Mouse (Mus musculus) midbrain, embryonic 15.5 days (tissue): ENCODE measurements around the gene Clptm1. TPM values are rescaled to one million over a fixed set of nuclear protein-coding genes. Genes with fewer than 3 reads are reported as not detected.
"Not testable (repeated sequence)": the region's sequence is repeated elsewhere in the genome, so short reads cannot be mapped to it uniquely, and the experiment has no call there.

Experiments used
- ATAC-seq: fragments of 200-750 bp; cut with Nextera tagmentation; replicated peaks from 2 replicates; pipeline ENCODE4 v1.8.0; 2017; ENCODE audit warnings: moderate TSS enrichment
- H3K27ac ChIP-seq: fragments of 300-500 bp; sonication (generic); 2 replicates; pipeline ENCODE4 v1.5.1; 2015; ENCODE audit warnings: mild to moderate bottlenecking, inconsistent platforms
- H3K27me3 ChIP-seq: fragments of 300-500 bp; sonication (generic); replicated peaks from 2 replicates; pipeline ENCODE4 v1.6.1; 2015; ENCODE audit warnings: inconsistent platforms
- H3K36me3 ChIP-seq: fragments of 300-500 bp; sonication (generic); replicated peaks from 2 replicates; pipeline ENCODE4 v1.6.1; 2015; ENCODE audit warnings: inconsistent platforms
- H3K4me1 ChIP-seq: fragments of 300-500 bp; sonication (generic); 2 replicates; pipeline ENCODE4 v1.6.1; 2015; ENCODE audit warnings: inconsistent platforms
- H3K4me2 ChIP-seq: fragments of 300-500 bp; sonication (generic); 2 replicates; pipeline ENCODE4 v1.6.1; 2015; ENCODE audit warnings: inconsistent platforms, mild to moderate bottlenecking, moderate library complexity
- H3K4me3 ChIP-seq: fragments of 300-500 bp; sonication (generic); 2 replicates; pipeline ENCODE4 v1.5.1; 2015; ENCODE audit warnings: mild to moderate bottlenecking, inconsistent platforms
- H3K9ac ChIP-seq: fragments of 300-500 bp; sonication (generic); 2 replicates; pipeline ENCODE4 v1.6.1; 2015; ENCODE audit warnings: mild to moderate bottlenecking, inconsistent platforms
- H3K9me3 ChIP-seq: fragments of 300-500 bp; sonication (generic); 2 replicates; pipeline ENCODE4 v1.6.1; 2016; ENCODE audit warnings: inconsistent platforms
- WGBS: fragments of 180-500 bp; shearing (Covaris S2); methylation state at CpG from one replicate; pipeline ENCODE4 v1.1.7; 2015; ENCODE audit warnings: mixed read lengths; 5-methylcytosine and 5-hydroxymethylcytosine counted together
- polyA plus RNA-seq: library from polyadenylated mRNA; unstranded; fragments of >200 nt; fragmentation: Nextera tagmentation; extraction: Ambion mirVana; gene quantifications from 2 replicates; pipeline ENCODE4 v1.2.1, GENCODE M21; 2015

Gene Clptm1
- polyA plus RNA-seq, 1 experiment from 2014 or later: 129 TPM

DNA sequence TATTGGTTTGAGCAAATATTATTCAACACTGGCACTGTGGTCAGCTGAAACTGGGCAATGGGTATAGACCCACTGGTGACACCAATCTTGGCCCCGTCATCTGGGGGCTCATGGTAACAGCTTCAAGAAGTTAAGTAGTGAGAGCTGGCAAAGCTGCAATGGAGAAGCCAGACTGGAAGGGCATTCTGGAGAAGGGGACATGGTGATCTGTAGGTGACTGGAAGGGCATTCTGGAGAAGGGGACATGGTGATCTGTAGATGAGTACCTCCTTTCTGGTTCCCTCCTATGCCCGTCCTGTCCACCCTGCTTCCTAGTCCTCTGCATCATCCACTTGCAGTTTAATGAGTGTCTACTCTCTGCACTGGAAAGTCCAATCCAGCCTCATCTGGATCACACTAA is 23.8 kb upstream of the Clptm1 start:
- Histone ChIP-seq H3K36me3 (no peaks in the 10 kb centered on the region), H3K27me3 (no peaks in the 10 kb centered on the region), H3K4me1 (no peaks in the 10 kb centered on the region), H3K4me3 (no peak overlapping the region), H3K9ac (no peak overlapping the region), H3K4me2 (no peak overlapping the region), H3K27ac (no peak overlapping the region), H3K9me3 (no peaks in the 10 kb centered on the region)
- ATAC-seq: no peak
- 92% methylated on average over 2 of the region's 2 CpGs for WGBS

DNA sequence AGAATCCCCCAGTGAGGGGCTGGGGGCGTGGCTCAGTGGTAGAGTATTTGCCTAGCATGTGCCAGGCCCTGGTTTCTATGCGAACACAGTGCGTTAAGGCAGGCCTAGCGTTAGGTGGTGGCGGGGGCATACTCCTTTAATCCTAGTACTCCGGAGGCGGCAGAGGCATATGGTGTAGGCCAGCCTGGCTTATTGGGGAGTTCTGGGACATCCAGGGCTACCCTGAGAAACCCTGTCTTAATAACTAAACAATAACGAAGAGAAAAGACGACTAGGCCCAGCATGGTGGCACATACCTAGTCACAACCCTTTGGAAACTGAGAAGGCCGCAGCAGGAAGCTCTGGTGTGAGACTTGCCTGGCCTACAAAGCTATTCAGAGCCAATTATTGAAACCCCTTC is 23.3 kb upstream of the Clptm1 start:
- no peak for ATAC-seq
- Histone ChIP-seq H3K36me3 (no peaks in the 10 kb centered on the region), H3K4me2 (no peak overlapping the region), H3K27ac (no peak overlapping the region), H3K9me3 (no peaks in the 10 kb centered on the region), H3K4me3 (no peak overlapping the region), H3K27me3 (no peaks in the 10 kb centered on the region), H3K9ac (no peak overlapping the region), H3K4me1 (no peaks in the 10 kb centered on the region)
- WGBS: 86% methylated on average over 10 of the region's 10 CpGs

DNA sequence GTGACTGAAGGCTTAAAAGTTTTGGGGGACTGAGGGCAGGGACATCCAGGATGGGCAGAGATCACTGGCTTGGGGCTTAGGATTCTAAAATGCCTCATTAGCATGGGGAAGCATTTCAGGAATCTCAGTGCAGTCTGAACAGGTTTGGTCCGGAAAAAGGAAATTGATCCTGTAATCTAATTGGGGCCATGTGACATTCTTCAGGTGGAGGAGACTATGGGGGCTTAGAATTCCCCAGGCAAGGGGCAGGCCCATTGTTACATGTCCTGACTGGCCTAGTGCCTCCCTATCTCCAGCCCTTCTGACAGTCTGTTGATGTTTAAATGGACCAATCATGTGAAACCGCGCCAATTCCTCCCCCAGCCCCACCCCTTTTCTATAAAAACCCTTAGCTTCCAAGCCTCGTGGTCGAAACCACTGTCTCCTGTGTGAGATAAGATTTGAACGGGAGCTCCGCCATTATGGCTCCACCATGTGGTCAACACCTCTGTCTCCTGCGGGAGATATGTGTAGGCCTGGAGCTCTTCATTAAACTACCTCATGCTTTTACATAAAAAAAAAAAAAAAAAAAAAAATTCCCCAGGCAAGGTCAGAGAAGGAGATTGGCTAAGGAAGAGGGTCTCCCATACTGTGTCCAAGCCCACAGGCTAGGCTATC is 22.2 kb upstream of the Clptm1 start:
- H3K27me3 ChIP-seq, H3K36me3 ChIP-seq, H3K9ac ChIP-seq, H3K27ac ChIP-seq, H3K4me3 ChIP-seq, H3K9me3 ChIP-seq, H3K4me2 ChIP-seq, ATAC-seq, H3K4me1 ChIP-seq: not testable (repeated sequence)
- WGBS: 80% methylated on average over 8 of the region's 8 CpGs

DNA sequence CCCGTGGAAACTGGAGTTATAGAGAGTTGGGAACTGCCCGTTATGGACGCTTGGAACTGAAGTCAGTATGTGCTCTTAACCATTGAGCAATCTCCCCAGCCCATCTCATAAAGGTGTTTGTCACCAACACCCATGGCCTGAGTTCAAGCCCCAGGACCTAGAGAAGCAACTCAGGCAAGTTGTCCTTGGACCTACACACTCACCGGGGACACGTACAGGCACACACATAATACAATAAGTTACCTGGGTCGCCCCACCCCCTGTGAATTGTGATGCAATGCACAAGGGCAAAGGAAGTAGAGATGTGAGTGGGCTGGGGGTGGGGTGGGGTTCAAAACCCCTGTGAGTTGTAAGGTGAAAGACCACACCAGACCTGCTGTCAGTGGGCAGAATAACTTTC is 21.7 kb upstream of the Clptm1 start:
- WGBS: 92% methylated on average over 6 of the region's 6 CpGs
- Histone ChIP-seq H3K9ac (no peak overlapping the region), H3K36me3 (no peaks in the 10 kb centered on the region), H3K4me1 (no peaks in the 10 kb centered on the region), H3K4me3 (no peak overlapping the region), H3K9me3 (no peaks in the 10 kb centered on the region), H3K4me2 (no peak overlapping the region), H3K27ac (no peak overlapping the region), H3K27me3 (no peaks in the 10 kb centered on the region)
- ATAC-seq: no peak

DNA sequence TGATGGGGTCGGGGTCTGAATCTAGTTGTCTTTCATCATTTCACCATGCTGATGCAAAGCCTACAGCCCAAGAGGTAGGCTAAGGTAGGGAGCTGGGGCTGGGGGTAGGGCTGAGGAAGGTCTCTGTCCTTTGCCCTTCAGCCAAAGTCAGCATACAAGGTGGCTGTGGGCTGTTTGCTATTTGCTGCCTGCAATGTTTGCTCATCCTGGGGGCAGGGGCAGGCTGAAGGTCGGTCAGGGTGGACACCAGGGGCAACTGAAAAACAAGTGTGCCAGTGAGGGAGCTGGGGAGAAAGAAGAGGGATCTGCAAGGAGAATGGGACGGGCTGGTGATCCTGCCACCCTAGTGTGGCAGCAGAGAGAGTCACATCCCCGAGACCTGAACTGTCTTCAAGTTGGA is 20.5 kb upstream of the Clptm1 start:
- Histone ChIP-seq H3K27ac (no peak overlapping the region), H3K4me3 (no peak overlapping the region), H3K9me3 (no peaks in the 10 kb centered on the region), H3K27me3 (no peaks in the 10 kb centered on the region), H3K36me3 (no peaks in the 10 kb centered on the region), H3K4me2 (no peak overlapping the region), H3K4me1 (no peaks in the 10 kb centered on the region), H3K9ac (no peak overlapping the region)
- ATAC-seq: no peak
- WGBS: 69% methylated on average over 4 of the region's 4 CpGs

DNA sequence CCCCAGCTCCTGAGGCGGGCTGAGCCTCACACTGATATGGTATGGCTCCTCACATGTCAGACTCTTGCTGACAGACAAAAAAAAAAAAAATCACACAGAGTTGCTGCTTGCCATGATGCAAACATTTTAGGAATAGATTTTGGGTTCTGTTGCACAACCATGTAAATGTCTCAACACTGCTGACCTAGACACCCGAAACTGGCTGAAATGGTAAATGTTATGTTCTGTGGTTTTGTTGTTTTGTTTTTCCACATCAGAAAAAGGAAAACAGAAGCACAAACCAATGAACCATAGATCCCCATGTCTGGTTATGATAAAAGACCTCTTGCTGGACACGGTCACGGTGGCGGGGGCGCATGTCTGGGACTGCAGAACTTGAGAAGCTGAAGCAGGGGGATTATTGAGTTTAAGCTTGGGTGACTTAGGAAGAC is 19.0 kb upstream of the Clptm1 start:
- no peak overlapping the region for H3K4me2 ChIP-seq
- no peak overlapping the region for H3K9ac ChIP-seq
- no peak overlapping the region for H3K27ac ChIP-seq
- no peak overlapping the region for H3K4me3 ChIP-seq
- no peaks in the 10 kb centered on the region for H3K36me3 ChIP-seq
- H3K9me3 ChIP-seq: no peaks in the 10 kb centered on the region
- ATAC-seq: no peak
- WGBS: 87% methylated on average over 6 of the region's 6 CpGs
- H3K27me3 ChIP-seq: no peaks in the 10 kb centered on the region
- no peaks in the 10 kb centered on the region for H3K4me1 ChIP-seq

DNA sequence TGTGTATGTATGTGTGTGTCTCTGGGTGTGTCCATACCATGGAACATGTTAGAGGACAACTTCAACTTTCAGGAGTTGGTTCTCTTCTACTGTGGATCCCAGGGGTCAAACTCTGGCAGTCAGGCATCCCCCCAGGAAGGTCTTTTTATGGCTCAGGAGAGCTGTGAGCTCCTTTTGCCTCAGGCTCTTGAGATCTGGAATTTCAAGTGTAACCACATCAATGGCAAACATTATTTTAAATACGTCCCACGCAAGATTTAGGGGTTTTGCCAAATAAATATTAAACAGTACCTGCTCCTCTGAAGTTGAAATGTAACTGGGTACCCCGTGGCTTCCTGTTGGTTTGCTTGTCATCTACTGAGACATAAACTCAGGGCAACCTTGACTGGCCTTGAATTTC is 18.1 kb upstream of the Clptm1 start:
- no peak overlapping the region for H3K4me2 ChIP-seq
- H3K27ac ChIP-seq: no peak overlapping the region
- H3K27me3 ChIP-seq: no peaks in the 10 kb centered on the region
- no peak for ATAC-seq
- no peak overlapping the region for H3K9ac ChIP-seq
- H3K4me3 ChIP-seq: no peak overlapping the region
- H3K36me3 ChIP-seq: no peaks in the 10 kb centered on the region
- 79% methylated on average over 3 of the region's 3 CpGs for WGBS
- H3K9me3 ChIP-seq: no peaks in the 10 kb centered on the region
- no peaks in the 10 kb centered on the region for H3K4me1 ChIP-seq

DNA sequence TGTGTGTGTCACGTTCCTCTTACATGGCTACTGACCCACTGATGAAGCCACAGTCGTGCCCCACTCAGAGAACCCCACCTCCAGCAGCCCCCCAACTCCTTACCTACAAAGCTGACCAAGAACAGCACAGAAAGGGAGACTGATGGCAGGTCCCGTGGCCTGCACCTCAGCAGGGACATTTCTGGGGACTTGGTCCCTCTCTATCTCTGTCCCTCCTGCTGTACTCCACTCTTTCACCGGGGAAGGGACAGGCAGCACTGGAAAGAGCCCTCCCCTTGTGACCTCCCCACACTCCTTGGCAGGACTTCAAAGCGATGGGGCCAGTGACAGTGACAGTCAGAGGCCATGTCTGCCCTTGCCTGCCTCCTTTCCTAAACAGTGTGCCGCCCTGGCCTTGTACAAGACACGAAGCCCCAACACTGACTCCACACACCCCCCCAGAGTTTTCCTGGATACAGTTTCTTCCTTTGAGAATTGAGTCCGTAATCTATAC is 16.4 kb upstream of the Clptm1 start, which contains the start of the genes Gm44805 and Apoc4:
Gene Gm44805, minus strand, starts transcription at position 222 of the 493 bp plus-strand sequence.
Gene Apoc4, minus strand, starts transcription at position 278 of the 493 bp plus-strand sequence.
- no peak within 1 kb of the TSS for H3K27ac ChIP-seq
- 66% methylated on average over 8 of the region's 8 CpGs for WGBS
- no peak within 1 kb of the TSS for H3K4me3 ChIP-seq
- no peaks in the 10 kb centered on the region for H3K4me1 ChIP-seq
- H3K9ac ChIP-seq: no peak within 1 kb of the TSS
- H3K4me2 ChIP-seq: no peak within 1 kb of the TSS
- H3K27me3 ChIP-seq: no peaks in the 10 kb centered on the region
- no peaks in the 10 kb centered on the region for H3K36me3 ChIP-seq
- H3K9me3 ChIP-seq: no peaks in the 10 kb centered on the region
- ATAC-seq: no peak

DNA sequence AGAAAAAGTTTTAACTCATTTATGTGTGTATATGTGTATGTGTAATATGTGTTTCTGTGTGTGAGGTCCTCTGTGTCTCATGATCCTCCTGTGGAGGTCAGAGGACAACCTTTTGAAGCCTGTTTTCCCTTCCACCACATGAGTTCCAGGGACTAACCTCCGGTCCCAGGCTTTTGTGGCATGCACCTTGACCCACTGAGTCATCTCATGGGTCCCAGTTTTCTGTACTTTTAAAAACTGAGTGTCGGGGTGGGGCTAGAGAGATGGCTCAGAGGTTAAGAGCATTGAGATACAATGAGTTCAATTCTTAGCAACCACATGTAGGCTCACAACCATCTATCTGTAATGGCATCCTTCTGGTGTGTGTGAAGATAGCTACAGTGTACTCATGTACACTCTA is 15.9 kb upstream of the Clptm1 start:
- no peaks in the 10 kb centered on the region for H3K27me3 ChIP-seq
- no peak overlapping the region for H3K27ac ChIP-seq
- H3K4me3 ChIP-seq: no peak overlapping the region
- no peak overlapping the region for H3K4me2 ChIP-seq
- WGBS: 92% methylated on average over 2 of the region's 2 CpGs
- no peaks in the 10 kb centered on the region for H3K4me1 ChIP-seq
- no peaks in the 10 kb centered on the region for H3K9me3 ChIP-seq
- ATAC-seq: no peak
- H3K36me3 ChIP-seq: no peaks in the 10 kb centered on the region
- H3K9ac ChIP-seq: no peak overlapping the region

DNA sequence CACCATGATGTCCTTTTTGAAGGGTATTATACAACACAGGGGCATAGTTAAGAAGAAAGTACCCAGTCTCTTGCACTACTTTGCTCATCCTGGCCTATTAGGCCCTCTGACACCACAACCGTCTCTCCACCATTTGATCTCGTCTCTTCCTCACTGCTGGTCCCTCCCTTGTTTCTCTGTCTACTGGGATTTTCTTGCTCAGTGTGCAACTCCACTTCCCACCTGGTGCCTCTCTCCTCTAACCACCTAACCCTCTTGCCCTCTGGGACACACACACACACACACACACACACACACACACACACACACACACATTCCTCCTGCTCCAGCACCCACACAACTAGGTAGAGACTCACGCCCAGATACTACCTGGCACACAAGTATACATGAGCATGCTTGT is 14.1 kb upstream of the Clptm1 start:
- Histone ChIP-seq H3K4me2 (no peak overlapping the region), H3K9me3 (no peaks in the 10 kb centered on the region), H3K27ac (no peak overlapping the region), H3K4me1 (no peaks in the 10 kb centered on the region), H3K9ac (no peak overlapping the region), H3K36me3 (no peaks in the 10 kb centered on the region), H3K4me3 (no peak overlapping the region), H3K27me3 (no peaks in the 10 kb centered on the region)
- ATAC-seq: no peak
- WGBS: 82% methylated on average over 3 of the region's 3 CpGs

DNA sequence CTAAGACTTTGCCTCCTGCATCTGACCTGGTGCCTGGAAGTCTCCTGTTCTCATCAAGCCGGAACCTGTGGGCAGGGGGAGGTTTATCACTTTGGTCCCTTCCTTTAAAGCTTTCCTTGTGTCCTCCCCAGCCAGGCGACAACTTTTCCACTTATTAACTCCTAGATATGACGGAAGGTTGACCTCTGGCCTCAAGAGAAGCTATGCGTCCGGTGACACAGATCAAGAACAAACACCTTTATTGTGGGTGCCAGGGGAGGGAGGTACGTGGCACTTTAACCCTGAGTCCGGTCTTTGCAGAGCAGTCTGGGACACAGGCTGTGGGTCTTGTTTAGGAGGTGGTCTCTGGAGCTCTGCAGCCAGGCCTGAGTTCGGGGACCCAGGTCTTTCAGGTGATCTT is 13.0 kb upstream of the Clptm1 start, which contains the start of gene Apoc2:
Gene Apoc2, minus strand, starts transcription at position 70 of the 400 bp plus-strand sequence.
- no peaks in the 10 kb centered on the region for H3K27me3 ChIP-seq
- no peak within 1 kb of the TSS for H3K9ac ChIP-seq
- H3K36me3 ChIP-seq: no peaks in the 10 kb centered on the region
- WGBS: 79% methylated on average over 8 of the region's 8 CpGs
- H3K9me3 ChIP-seq: no peaks in the 10 kb centered on the region
- no peak within 1 kb of the TSS for H3K4me3 ChIP-seq
- no peak within 1 kb of the TSS for H3K4me2 ChIP-seq
- ATAC-seq: no peak
- no peaks in the 10 kb centered on the region for H3K4me1 ChIP-seq
- H3K27ac ChIP-seq: no peak within 1 kb of the TSS

DNA sequence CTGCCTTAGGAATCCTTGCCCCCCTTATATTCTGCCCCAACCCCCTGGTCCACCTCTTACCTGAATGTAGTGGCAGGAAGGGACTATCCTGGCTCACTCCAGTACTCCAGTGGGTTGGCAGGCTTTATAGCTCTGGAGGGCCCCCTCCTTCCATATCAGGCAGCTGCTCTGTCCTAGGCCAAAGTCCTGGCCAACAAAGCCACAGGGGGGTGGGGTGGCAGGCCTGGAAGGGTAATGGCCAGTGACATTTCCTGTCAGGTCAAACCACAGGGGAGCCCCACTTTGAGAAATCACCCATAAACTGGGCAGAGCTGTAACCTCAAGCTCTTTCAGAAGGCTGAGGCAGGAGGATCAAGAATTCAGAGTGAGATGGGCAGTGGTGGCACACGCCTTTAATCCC is 11.8 kb upstream of the Clptm1 start:
- 75% methylated on average over 1 of the region's 1 CpGs for WGBS
- no peak overlapping the region for H3K4me2 ChIP-seq
- no peaks in the 10 kb centered on the region for H3K27me3 ChIP-seq
- ATAC-seq: no peak
- H3K9me3 ChIP-seq: no peaks in the 10 kb centered on the region
- H3K27ac ChIP-seq: no peak overlapping the region
- H3K4me1 ChIP-seq: no peaks in the 10 kb centered on the region
- no peak overlapping the region for H3K9ac ChIP-seq
- no peak overlapping the region for H3K4me3 ChIP-seq
- no peaks in the 10 kb centered on the region for H3K36me3 ChIP-seq

DNA sequence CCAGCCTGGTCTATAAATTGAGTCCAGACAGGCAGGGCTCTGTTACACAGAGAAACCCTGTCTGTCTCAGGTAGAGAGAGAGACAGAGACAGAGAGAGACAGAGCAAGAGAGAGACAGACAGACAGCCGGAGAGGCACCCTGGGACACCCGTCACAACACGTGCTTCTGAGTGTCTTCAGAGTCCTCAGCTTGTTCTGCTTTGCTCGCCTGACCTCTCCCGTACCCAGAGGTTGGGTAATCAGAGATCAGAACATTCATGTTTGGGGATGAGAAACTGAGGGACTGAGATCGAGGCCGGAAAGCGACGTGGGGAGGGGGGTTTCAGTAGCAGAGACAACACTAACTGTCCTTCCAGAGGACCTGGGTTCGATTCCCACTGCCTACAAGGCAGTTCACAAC is 11.0 kb upstream of the Clptm1 start:
- ATAC-seq: no peak
- no peak overlapping the region for H3K27ac ChIP-seq
- no peaks in the 10 kb centered on the region for H3K27me3 ChIP-seq
- H3K4me1 ChIP-seq: no peaks in the 10 kb centered on the region
- no peak overlapping the region for H3K4me2 ChIP-seq
- H3K36me3 ChIP-seq: no peaks in the 10 kb centered on the region
- H3K4me3 ChIP-seq: no peak overlapping the region
- 83% methylated on average over 10 of the region's 10 CpGs for WGBS
- H3K9ac ChIP-seq: no peak overlapping the region
- no peaks in the 10 kb centered on the region for H3K9me3 ChIP-seq
